Mouse (Mus musculus) limb, embryonic 12.5 days (tissue): ENCODE measurements around the gene Phactr1. TPM values are rescaled to one million over a fixed set of nuclear protein-coding genes. Genes with fewer than 3 reads are reported as not detected.

Experiments
- ATAC-seq: fragments of 200-750 bp; cut with Nextera tagmentation; 2 replicates; pipeline ENCODE4 v1.8.0; 2017; ENCODE audit warnings: low read depth, moderate TSS enrichment; ENCODE audit not compliant: insufficient number of reproducible peaks, insufficient read depth, low FRiP score, low TSS enrichment
- H3K27ac ChIP-seq: fragments of 300-500 bp; sonication (generic); 2 replicates; pipeline ENCODE4 v1.5.1; 2016; ENCODE audit warnings: mild to moderate bottlenecking, moderate library complexity
- H3K27me3 ChIP-seq: fragments of 300-500 bp; sonication (generic); 2 replicates; pipeline ENCODE4 v1.6.1; 2016; ENCODE audit warnings: mild to moderate bottlenecking, moderate library complexity
- H3K36me3 ChIP-seq: fragments of 300-500 bp; sonication (generic); 2 replicates; pipeline ENCODE4 v1.6.1; 2016; ENCODE audit warnings: mild to moderate bottlenecking, moderate library complexity
- H3K4me1 ChIP-seq: fragments of 300-500 bp; sonication (generic); replicated peaks from 2 replicates; pipeline ENCODE4 v1.6.1; 2016
- H3K4me2 ChIP-seq: fragments of 300-500 bp; sonication (generic); 2 replicates; pipeline ENCODE4 v1.6.1; 2016; ENCODE audit warnings: mild to moderate bottlenecking, moderate library complexity
- H3K4me3 ChIP-seq: fragments of 300-500 bp; sonication (generic); replicated peaks from 2 replicates; pipeline ENCODE4 v1.5.1; 2016; ENCODE audit warnings: mild to moderate bottlenecking
- H3K9ac ChIP-seq: fragments of 300-500 bp; sonication (generic); replicated peaks from 2 replicates; pipeline ENCODE4 v1.6.1; 2016; ENCODE audit warnings: mild to moderate bottlenecking, moderate library complexity
- H3K9me3 ChIP-seq: fragments of 300-500 bp; sonication (generic); 2 replicates; pipeline ENCODE4 v1.6.1; 2016; ENCODE audit warnings: mild to moderate bottlenecking, moderate library complexity
- WGBS: fragments of 180-500 bp; shearing (Covaris S2); methylation state at CpG from one replicate; pipeline ENCODE4 v1.1.7; 2016; 5-methylcytosine and 5-hydroxymethylcytosine counted together
- polyA plus RNA-seq: library from polyadenylated mRNA; unstranded; fragments of >200 nt; fragmentation: Nextera tagmentation; extraction: Ambion mirVana; gene quantifications from 2 replicates; pipeline ENCODE4 v1.2.1, GENCODE M21; 2016

Phactr1 gene
- polyA plus RNA-seq, 1 experiment from 2014 or later = 6.8 TPM

- Histone ChIP-seq H3K9ac (no peak overlapping the region), H3K36me3 (no peaks in the 10 kb centered on the region), H3K4me1 (no peaks in the 10 kb centered on the region), H3K4me3 (no peak overlapping the region), H3K9me3 (no peaks in the 10 kb centered on the region), H3K27me3 (no peaks in the 10 kb centered on the region; the same call in 1 of the 2 replicates), H3K27ac (no peak overlapping the region), H3K4me2 (no peak overlapping the region)
- WGBS = 65% methylated on average over 15 of the region's 15 CpGs
- no peak for ATAC-seq
These were observed 271.8 kb downstream of the Phactr1 start for GRCm38 (mm10) chr13:42952037-42952721.

GRCm38 (mm10) chr13:42953071-42953470 is 272.6 kb downstream of the Phactr1 start:
- H3K9ac ChIP-seq = no peak overlapping the region
- no peaks in the 10 kb centered on the region; the same call in 1 of the 2 replicates for H3K27me3 ChIP-seq
- H3K9me3 ChIP-seq = no peaks in the 10 kb centered on the region
- 90% methylated on average over 6 of the region's 6 CpGs for WGBS
- H3K27ac ChIP-seq = no peak overlapping the region
- no peak overlapping the region for H3K4me3 ChIP-seq
- no peak for ATAC-seq
- H3K4me1 ChIP-seq = no peaks in the 10 kb centered on the region
- H3K36me3 ChIP-seq = no peaks in the 10 kb centered on the region
- no peak overlapping the region for H3K4me2 ChIP-seq

GRCm38 (mm10) chr13:42954116-42954515 is 273.7 kb downstream of the Phactr1 start:
- 74% methylated on average over 5 of the region's 5 CpGs for WGBS
- Histone ChIP-seq H3K9me3 (no peaks in the 10 kb centered on the region), H3K27ac (no peak overlapping the region), H3K4me3 (no peak overlapping the region), H3K9ac (no peak overlapping the region), H3K27me3 (no peaks in the 10 kb centered on the region; the same call in 1 of the 2 replicates), H3K4me2 (no peak overlapping the region), H3K4me1 (no peaks in the 10 kb centered on the region), H3K36me3 (no peaks in the 10 kb centered on the region)
- ATAC-seq = no peak

GRCm38 (mm10) chr13:42956327-42956726 is 275.9 kb downstream of the Phactr1 start:
- 85% methylated on average over 10 of the region's 10 CpGs for WGBS
- no peaks in the 10 kb centered on the region; the same call in 1 of the 2 replicates for H3K27me3 ChIP-seq
- ATAC-seq = no peak
- no peaks in the 10 kb centered on the region for H3K4me1 ChIP-seq
- no peak overlapping the region for H3K27ac ChIP-seq
- H3K4me3 ChIP-seq = no peak overlapping the region
- no peak overlapping the region for H3K9ac ChIP-seq
- H3K9me3 ChIP-seq = no peaks in the 10 kb centered on the region
- no peak overlapping the region for H3K4me2 ChIP-seq
- H3K36me3 ChIP-seq = no peaks in the 10 kb centered on the region

- no peak for ATAC-seq
- Histone ChIP-seq H3K4me1 (no peaks in the 10 kb centered on the region), H3K27ac (no peak overlapping the region), H3K9ac (no peak overlapping the region), H3K4me2 (no peak overlapping the region), H3K9me3 (no peaks in the 10 kb centered on the region), H3K36me3 (no peaks in the 10 kb centered on the region), H3K27me3 (no peaks in the 10 kb centered on the region), H3K4me3 (no peak overlapping the region)
- 74% methylated on average over 7 of the region's 7 CpGs for WGBS
These were observed 277.4 kb downstream of the Phactr1 start for GRCm38 (mm10) chr13:42957856-42958255.

- no peak overlapping the region for H3K9ac ChIP-seq
- no peaks in the 10 kb centered on the region for H3K27me3 ChIP-seq
- H3K9me3 ChIP-seq = no peaks in the 10 kb centered on the region
- no peaks in the 10 kb centered on the region for H3K4me1 ChIP-seq
- no peak overlapping the region for H3K4me2 ChIP-seq
- H3K27ac ChIP-seq = no peak overlapping the region
- H3K4me3 ChIP-seq = no peak overlapping the region
- no peak for ATAC-seq
- 92% methylated on average over 2 of the region's 2 CpGs for WGBS
- no peaks in the 10 kb centered on the region for H3K36me3 ChIP-seq
These were observed 278.4 kb downstream of the Phactr1 start for GRCm38 (mm10) chr13:42958867-42959266.

GRCm38 (mm10) chr13:42961561-42961960 is 281.1 kb downstream of the Phactr1 start:
- no peak for ATAC-seq
- Histone ChIP-seq H3K9me3 (no peaks in the 10 kb centered on the region), H3K36me3 (no peaks in the 10 kb centered on the region), H3K4me3 (no peak overlapping the region), H3K9ac (no peak overlapping the region), H3K27me3 (no peaks in the 10 kb centered on the region), H3K27ac (no peak overlapping the region), H3K4me2 (no peak overlapping the region), H3K4me1 (no peaks in the 10 kb centered on the region)
- WGBS = 92% methylated on average over 4 of the region's 4 CpGs

GRCm38 (mm10) chr13:42968537-42968936 is 288.1 kb downstream of the Phactr1 start:
- no peak overlapping the region for H3K27ac ChIP-seq
- H3K36me3 ChIP-seq = no peaks in the 10 kb centered on the region
- no peaks in the 10 kb centered on the region for H3K4me1 ChIP-seq
- WGBS = 76% methylated on average over 4 of the region's 4 CpGs
- no peaks in the 10 kb centered on the region for H3K27me3 ChIP-seq
- no peak overlapping the region for H3K4me3 ChIP-seq
- no peak overlapping the region for H3K9ac ChIP-seq
- no peaks in the 10 kb centered on the region for H3K9me3 ChIP-seq
- H3K4me2 ChIP-seq = no peak overlapping the region
- ATAC-seq = no peak

GRCm38 (mm10) chr13:42973561-42973960 is 293.1 kb downstream of the Phactr1 start:
- H3K36me3 ChIP-seq = no peaks in the 10 kb centered on the region
- no peak for ATAC-seq
- no peak overlapping the region for H3K9ac ChIP-seq
- 81% methylated on average over 3 of the region's 3 CpGs for WGBS
- no peaks in the 10 kb centered on the region for H3K4me1 ChIP-seq
- no peak overlapping the region for H3K27ac ChIP-seq
- no peaks in the 10 kb centered on the region for H3K9me3 ChIP-seq
- no peaks in the 10 kb centered on the region for H3K27me3 ChIP-seq
- H3K4me3 ChIP-seq = no peak overlapping the region
- no peak overlapping the region for H3K4me2 ChIP-seq

- 56% methylated on average over 2 of the region's 2 CpGs for WGBS
These were observed 293.5 kb downstream of the Phactr1 start for GRCm38 (mm10) chr13:42973961-42974360.

GRCm38 (mm10) chr13:42974506-42974905 is 294.1 kb downstream of the Phactr1 start:
- no peak overlapping the region for H3K27ac ChIP-seq
- H3K4me3 ChIP-seq = no peak overlapping the region
- no peaks in the 10 kb centered on the region for H3K36me3 ChIP-seq
- no peak overlapping the region for H3K9ac ChIP-seq
- no peaks in the 10 kb centered on the region for H3K4me1 ChIP-seq
- no peaks in the 10 kb centered on the region for H3K9me3 ChIP-seq
- ATAC-seq = no peak
- 81% methylated on average over 2 of the region's 2 CpGs for WGBS
- H3K27me3 ChIP-seq = no peaks in the 10 kb centered on the region
- H3K4me2 ChIP-seq = no peak overlapping the region

More at GRCm38 (mm10) chr13:42973961-42974360, 293.5 kb downstream of the Phactr1 start:
- H3K9me3 ChIP-seq = no peaks in the 10 kb centered on the region
- no peak overlapping the region for H3K4me2 ChIP-seq
- H3K4me1 ChIP-seq = no peaks in the 10 kb centered on the region
- ATAC-seq = no peak
- no peak overlapping the region for H3K27ac ChIP-seq
- no peaks in the 10 kb centered on the region for H3K36me3 ChIP-seq
- no peak overlapping the region for H3K4me3 ChIP-seq
- H3K27me3 ChIP-seq = no peaks in the 10 kb centered on the region
- no peak overlapping the region for H3K9ac ChIP-seq

GRCm38 (mm10) chr13:42976144-42976543 is 295.7 kb downstream of the Phactr1 start:
- Histone ChIP-seq H3K4me1 (no peaks in the 10 kb centered on the region), H3K36me3 (no peaks in the 10 kb centered on the region), H3K4me3 (no peak overlapping the region), H3K27ac (no peak overlapping the region), H3K9ac (no peak overlapping the region), H3K27me3 (no peaks in the 10 kb centered on the region), H3K4me2 (no peak overlapping the region), H3K9me3 (no peaks in the 10 kb centered on the region)
- WGBS = 93% methylated on average over 3 of the region's 3 CpGs
- no peak for ATAC-seq
